Mouse (Mus musculus) right cerebral cortex, adult 2 months (tissue): ENCODE measurements at regions not wholly inside any gene's neighbourhood (a gene's known extent, or its start where the extent isn't known, plus 50 kb on each side); places are given as distances from the start of the nearest gene placed in this dataset.

Experiments used
- DNase-seq, 2 experiments: peaks; one replicate each; pipeline ENCODE4 v3.0.0; 2021 to 2022; ENCODE audit warnings: low spot score in 2 of 2

GRCm38 (mm10) chr12:70589315-70589742, 136.4 kb downstream of the Tmx1 start:
- DNase-seq: no peak

DNA sequence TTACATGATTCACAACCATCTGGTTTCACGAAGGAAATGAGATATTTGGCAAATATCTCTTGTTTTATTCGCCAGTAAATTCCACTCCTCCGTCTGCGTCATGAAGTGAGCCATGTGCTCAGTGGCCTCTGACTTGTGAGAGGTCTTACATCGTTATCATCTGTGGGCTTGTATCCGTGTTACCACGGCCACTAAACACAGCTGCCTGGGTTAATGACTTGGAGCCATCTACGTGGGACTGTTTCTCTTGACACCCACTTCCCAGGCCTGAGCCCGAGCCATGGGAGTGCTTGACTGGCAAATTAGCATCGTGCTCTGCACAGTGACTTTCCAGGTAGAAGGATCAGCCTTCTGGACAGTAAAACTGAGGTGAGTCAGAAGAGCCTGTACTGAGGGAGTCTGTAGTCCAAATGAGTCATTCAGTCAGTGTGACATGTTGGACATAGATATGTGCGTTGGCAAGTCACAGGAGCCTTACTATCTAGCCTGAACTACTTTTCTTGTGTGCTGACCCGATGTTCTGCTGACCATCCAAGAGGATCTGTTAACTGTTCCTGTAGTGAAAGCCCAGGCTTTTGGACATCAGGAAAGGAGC, 137.7 kb downstream of the Tmx1 start:
- no peak for DNase-seq

DNA sequence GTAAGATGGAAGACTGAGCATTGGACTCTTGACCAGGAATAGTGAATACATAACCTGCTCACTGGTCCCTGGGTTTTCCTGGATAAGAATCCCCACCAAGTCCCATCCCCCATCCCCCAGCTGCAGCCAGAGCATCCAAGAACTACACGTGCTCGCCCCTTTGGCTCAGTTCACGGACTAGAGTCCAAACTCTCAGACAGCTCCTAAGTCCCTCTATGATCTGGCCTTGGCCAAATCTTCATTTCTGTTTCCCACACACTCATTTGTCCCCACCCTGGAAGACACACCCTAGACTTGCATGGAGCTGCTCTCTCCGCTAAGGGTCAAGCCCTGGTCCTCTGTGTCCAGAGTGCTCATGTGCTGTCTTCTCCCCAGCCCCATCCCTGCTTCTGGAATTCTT, 139.9 kb downstream of the Tmx1 start:
- DNase-seq: no peak

DNA sequence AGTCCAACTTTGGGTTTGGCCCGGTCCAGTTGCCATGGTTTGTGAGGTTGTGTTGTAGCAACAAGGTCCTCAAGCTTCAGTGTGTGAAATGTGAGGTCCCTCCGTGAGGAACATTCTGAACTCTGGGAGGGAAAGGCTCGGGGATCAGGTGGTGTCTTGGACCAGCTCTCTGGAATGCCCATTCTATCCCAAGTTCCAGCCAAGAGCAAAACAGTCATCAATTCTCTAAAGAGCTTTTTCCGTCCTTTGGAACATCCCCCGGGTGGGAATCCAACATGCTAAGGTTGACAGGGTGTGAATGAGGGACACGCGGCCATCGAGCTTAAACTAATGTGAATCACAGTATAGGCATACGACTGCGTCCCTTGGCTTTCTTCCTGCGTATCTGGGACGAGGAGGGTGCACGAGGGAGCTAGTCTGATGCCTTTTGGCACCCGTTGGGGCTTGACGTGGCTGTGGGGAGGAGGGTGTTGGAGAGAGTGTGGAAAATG, 145.4 kb downstream of the Tmx1 start:
- no peak for DNase-seq

DNA sequence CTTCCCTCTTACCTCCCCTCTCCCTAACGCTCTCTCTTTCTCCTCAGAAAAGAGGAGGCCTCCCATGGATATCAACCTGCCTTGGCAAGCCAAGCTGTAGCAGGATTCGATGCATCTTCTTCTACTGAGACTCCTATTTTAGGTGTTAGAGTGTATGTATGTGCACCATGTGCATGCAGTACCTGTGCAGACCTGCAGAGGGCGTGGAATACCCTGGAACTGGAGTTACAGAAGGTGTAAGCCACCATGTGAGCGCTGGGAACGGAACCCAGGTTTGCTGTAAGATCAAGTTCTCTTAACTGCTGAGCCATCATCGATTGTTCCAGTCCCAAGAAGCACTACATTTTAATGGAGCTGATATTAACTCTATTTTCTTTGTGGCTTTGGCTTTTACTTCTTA, 146.8 kb downstream of the Tmx1 start:
- DNase-seq: no peak

DNA sequence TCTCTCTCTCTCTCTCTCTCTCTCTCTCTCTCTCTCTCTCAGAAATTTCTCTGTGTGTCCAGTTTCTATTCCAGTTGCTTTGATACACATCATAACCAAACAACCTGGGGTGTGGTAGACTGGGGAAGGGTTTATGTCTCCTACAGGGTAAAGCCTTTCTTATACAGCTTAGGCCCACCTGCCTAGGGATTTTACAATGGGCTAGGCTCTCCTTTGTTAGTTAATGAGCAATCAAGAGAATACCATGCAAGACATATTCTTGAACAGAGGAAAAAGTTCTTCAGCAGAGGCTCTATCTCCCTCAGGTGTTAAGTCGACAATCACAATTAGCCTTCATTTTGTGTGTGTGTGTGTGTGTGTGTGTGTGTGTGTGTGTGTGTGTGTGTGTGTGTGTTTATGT, 151.0 kb downstream of the Tmx1 start:
- DNase-seq: no peak

- no peak for DNase-seq
Measured at GRCm38 (mm10) chr12:70608672-70609071, 155.8 kb downstream of the Tmx1 start.

DNA sequence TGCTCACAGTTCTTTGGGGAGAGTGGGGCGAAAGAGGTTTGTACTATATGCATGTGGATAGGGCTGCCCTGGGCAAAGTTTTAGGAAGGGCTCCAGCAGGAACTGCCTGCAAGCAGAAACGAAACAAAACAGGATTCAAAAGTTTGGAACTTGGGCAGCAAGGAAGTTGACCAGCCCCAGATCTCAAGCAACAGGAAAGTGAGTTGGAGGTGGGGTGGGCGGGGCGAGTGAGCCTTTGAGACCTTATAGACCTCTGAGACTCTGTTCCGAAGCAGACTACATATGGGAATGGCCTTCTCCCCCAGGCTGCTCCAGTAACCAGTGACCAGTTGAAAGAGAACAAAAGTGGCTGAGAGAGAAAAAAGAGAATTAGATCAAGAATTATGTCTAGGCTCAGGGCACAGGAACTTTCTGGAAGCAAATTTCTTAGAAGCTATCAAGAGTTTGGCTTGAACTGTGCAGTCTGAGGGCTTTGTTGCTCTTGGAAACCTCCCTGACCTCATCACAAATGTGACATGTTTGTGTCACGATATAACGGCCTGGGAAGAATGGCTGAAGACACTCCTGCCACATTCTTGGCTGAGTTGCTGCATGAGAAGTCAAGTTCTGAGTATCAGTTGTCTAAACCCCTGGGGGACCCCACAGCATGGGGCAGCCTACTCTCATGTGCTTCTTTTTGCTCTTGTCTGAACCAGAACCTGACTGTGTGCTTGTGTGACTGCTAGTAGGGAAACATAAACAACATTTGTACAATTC, 156.4 kb downstream of the Tmx1 start:
- no peak for DNase-seq

GRCm38 (mm10) chr12:70611891-70612290, 159.0 kb downstream of the Tmx1 start:
- DNase-seq: no peak

GRCm38 (mm10) chr12:70613244-70613643, 160.3 kb downstream of the Tmx1 start:
- no peak for DNase-seq

DNA sequence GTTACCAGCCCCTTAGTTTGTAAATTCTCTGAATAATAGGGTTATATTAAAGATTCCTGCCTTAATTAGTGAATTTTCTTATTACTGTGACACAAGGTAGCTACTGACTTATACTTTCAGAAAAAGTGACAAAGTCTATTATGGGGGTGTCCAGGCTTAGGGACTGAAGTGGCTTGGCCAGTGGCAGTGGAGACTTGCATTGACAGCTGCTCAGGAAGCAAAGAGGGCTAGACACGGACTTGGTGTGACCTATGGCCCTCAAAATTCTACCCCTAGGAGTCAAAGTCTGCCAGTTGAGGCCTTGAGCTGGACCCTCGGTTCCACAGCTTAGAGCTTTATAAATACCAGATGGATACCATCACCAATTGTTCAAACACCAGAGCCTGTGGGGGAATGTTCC, 161.2 kb downstream of the Tmx1 start:
- no peak for DNase-seq

GRCm38 (mm10) chr12:70614686-70615085, 161.8 kb downstream of the Tmx1 start:
- DNase-seq: no peak

DNA sequence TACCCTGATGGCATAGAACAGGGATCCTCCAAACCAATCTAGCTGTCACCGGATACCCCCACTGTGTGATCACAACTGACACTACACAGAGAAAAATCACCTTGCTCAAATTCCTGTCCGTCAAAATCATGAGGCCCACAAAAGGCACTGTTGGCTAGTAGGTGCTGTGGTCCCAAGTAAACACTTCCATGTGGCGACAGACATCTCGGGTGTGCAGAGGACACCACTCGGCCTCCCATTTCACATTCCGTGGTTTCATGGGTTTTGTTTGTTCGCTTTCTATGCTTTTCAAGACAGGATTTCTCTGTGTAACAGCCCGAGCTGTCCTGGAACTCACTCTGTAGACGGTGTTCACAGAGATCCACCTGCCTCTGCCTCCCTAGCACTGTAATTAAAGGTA, 162.2 kb downstream of the Tmx1 start:
- DNase-seq: no peak

DNA sequence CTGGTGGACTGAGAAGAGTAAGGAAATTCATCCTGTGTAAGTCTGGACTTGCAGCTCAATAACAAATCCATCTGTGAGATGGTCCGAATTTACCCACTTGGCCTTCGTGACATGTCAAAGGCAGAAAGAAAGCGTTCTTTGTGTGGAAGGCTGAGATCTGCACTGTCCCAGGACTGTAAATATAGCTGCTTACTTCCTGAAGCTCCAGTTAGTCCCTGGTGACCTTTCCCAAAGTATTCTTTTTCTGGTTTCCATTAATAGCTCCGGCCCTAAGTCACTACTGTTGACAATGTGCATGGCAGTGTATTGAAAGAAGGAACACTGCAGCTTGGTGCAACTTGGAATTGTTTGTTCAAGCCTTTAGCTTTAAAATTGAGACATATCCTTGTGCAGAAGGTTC, 163.2 kb downstream of the Tmx1 start:
- DNase-seq: no peak

- DNase-seq: no peak
Measured at GRCm38 (mm10) chr12:70616487-70616886, 163.6 kb downstream of the Tmx1 start.

GRCm38 (mm10) chr12:70617024-70617423, 164.1 kb downstream of the Tmx1 start:
- no peak for DNase-seq

DNA sequence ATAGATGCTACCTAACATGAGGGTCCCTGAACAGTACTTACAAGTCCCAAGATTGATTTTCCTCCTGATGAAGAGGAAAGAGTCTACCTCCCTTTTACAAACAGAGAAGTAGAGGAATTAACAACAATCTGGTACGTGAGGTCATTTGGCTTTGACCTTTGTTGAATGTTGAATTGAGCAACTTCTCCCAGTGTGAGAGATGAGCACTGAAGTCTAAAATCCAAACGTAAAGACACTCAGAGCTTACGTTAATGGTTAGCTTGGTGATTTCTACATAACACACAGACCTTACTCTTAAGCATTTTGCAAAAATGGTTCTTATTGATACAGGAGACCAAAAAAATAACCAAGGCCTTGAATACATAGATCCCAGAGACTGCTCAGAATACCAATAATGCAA, 165.1 kb downstream of the Tmx1 start:
- no peak for DNase-seq

GRCm38 (mm10) chr12:70619436-70619835, 166.5 kb downstream of the Tmx1 start:
- DNase-seq: no peak

DNA sequence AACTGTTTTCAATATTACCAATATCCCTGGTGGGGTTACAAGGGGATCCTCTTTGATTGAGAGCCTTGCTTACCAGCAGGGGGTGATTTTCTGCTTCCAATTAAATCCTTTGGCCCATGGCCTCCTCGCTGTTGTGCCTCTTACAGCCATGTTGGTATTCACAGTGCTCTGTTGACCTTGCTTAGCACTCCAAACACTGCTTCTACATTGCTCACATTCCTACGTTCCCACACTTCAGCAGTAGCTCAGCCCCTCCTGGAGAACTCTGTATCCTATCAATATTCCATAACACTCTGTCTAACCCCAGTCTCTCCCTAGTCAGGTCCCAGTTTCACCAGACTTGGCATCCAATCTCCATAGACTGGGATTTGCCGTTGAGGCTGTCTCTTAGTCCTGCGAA, 169.1 kb downstream of the Tmx1 start:
- DNase-seq: no peak

DNA sequence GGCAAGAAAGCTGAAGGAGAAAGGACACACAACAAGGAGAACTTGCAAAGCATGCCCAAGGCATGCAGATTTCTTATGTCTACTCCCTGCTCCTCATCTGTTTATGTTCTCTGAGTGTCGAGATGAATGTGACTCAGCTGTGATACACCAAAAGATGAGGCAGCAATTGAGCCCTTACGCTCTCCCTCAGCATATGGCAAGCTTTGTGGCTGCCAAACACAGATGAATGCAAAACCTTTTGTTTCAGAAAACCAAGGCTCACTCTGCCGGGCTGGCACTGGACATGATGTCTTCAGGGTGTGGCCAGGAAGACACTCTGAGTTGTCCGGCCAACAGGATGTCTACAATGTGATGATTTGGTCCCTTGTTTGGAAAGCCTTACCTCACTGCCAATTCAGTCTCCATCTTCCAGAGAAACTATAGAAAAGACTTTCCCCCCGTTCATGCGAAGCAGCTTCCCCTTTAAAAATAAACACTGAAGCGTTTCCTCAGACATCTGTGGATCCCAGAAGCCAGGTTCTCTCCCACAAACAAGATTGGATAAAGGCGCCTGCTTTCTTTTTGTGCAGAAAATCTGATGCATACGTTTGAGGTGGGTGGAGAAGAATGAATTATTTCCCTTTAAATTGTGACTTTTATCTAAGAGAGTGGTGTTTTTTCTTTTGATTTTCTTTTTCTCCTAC, 171.5 kb downstream of the Tmx1 start:
- peak; percentile 69 to 71 for DNase-seq

- no peak for DNase-seq
Measured at GRCm38 (mm10) chr12:70627638-70628037, 174.7 kb downstream of the Tmx1 start.

- peak in 1 of 2 experiments; percentile 22 for DNase-seq
Measured at GRCm38 (mm10) chr12:70628384-70629365, 175.8 kb downstream of the Tmx1 start.
